In genomic region chr19:37233561-37234539, GRCm38 (mm10) we compare ENCODE assay signal across 8 mouse cellular contexts. TPM values are rescaled to one million over a fixed set of nuclear protein-coding genes. Genes with fewer than 3 reads are reported as not detected.
DNase-seq lines count a peak whose midpoint lies in the region; ATAC-seq and TF ChIP-seq lines count a peak whose summit lies in the region.

No protein-coding gene starts in this region.

- peak overlapping the region; percentile 81 for H3K4me2 ChIP-seq in heart, embryonic 14.5 days (ENCODE audit: low read length)
- peak overlapping the region; percentile 64 for H3K4me2 ChIP-seq in embryonic facial prominence, embryonic 13.5 days
- H3K4me2 ChIP-seq in kidney, postnatal 0 days (ENCODE audit: low read length) = peak overlapping the region; percentile 61
- peak overlapping the region; percentile 73 for H3K4me2 ChIP-seq in midbrain, postnatal 0 days (ENCODE audit: low read depth, low read length, poor library complexity, severe bottlenecking)

- ATAC-seq in heart, embryonic 14.5 days (ENCODE audit: insufficient number of reproducible peaks, insufficient read depth, low FRiP score, low read depth) = peak; percentile 9; the same call in 1 of the 2 replicates
- no peak; the same call in 1 of the 2 replicates for ATAC-seq in embryonic facial prominence, embryonic 13.5 days (ENCODE audit: insufficient number of reproducible peaks, insufficient read depth, low FRiP score, low TSS enrichment, low read depth)
- ATAC-seq in kidney, postnatal 0 days (replicated peaks; ENCODE audit: low FRiP score, low read depth) = no peak
- ATAC-seq in midbrain, postnatal 0 days (ENCODE audit: low FRiP score) = peak; percentile 69

- WGBS in heart, embryonic 14.5 days = 5% methylated on average over 63 of the region's 63 CpGs
- 5% methylated on average over 63 of the region's 63 CpGs for WGBS in embryonic facial prominence, embryonic 13.5 days
- 4% methylated on average over 63 of the region's 63 CpGs for WGBS in kidney, postnatal 0 days
- WGBS in midbrain, postnatal 0 days = 4% methylated on average over 63 of the region's 63 CpGs

- H3K27ac ChIP-seq in heart, embryonic 14.5 days (replicated peaks in 1 of 2; ENCODE audit: control insufficient read depth in 1 of 2, insufficient read depth in 1 of 2, low read depth in 2 of 2, low read length in 2 of 2) = no peak overlapping the region
- no peak overlapping the region for H3K27ac ChIP-seq in embryonic facial prominence, embryonic 13.5 days
- H3K27ac ChIP-seq in kidney, postnatal 0 days = no peak overlapping the region
- peak overlapping the region; percentile 32; the same call in 1 of the 2 replicates for H3K27ac ChIP-seq in midbrain, postnatal 0 days (ENCODE audit: low read depth, low read length)

- intact Hi-C loops in heart, postnatal 25 days (cut with DNase I) = no loop called here

- H3K9me3 ChIP-seq in heart, embryonic 14.5 days (ENCODE audit: control insufficient read depth, low read length) = no peaks in the 10 kb centered on the region
- H3K9me3 ChIP-seq in embryonic facial prominence, embryonic 13.5 days = no peaks in the 10 kb centered on the region
- no peaks in the 10 kb centered on the region for H3K9me3 ChIP-seq in kidney, postnatal 0 days (replicated peaks; ENCODE audit: low read length)
- H3K9me3 ChIP-seq in midbrain, postnatal 0 days (ENCODE audit: low read length) = no peaks in the 10 kb centered on the region

- peaks cover 2 to 9% of the 10 kb centered on the region in 2 experiments; a peak in 3 of 4 replicates for H3K4me1 ChIP-seq in heart, embryonic 14.5 days (ENCODE audit: control insufficient read depth in 2 of 2, insufficient read depth in 2 of 2, low read length in 2 of 2)
- peaks cover 12% of the 10 kb centered on the region for H3K4me1 ChIP-seq in embryonic facial prominence, embryonic 13.5 days
- no peaks in the 10 kb centered on the region for H3K4me1 ChIP-seq in kidney, postnatal 0 days (replicated peaks; ENCODE audit: insufficient read depth, low read length)
- no peaks in the 10 kb centered on the region for H3K4me1 ChIP-seq in midbrain, postnatal 0 days (ENCODE audit: insufficient read depth, low read length)

- 0 out of 2 replicates have a peak, but pooled peaks have one; percentile 4 for TF ChIP-seq CTCF in kidney, postnatal 0 days (IDR thresholded peaks at IDR 0.05; ENCODE audit: low read depth)
- TF ChIP-seq CTCF in midbrain, postnatal 0 days (IDR thresholded peaks at IDR 0.05) = peak; percentile 36

- H3K36me3 ChIP-seq in heart, embryonic 14.5 days (ENCODE audit: control insufficient read depth, insufficient read depth, low read length) = no peaks in the 10 kb centered on the region
- no peaks in the 10 kb centered on the region for H3K36me3 ChIP-seq in embryonic facial prominence, embryonic 13.5 days
- H3K36me3 ChIP-seq in kidney, postnatal 0 days (ENCODE audit: insufficient read depth, low read length) = no peaks in the 10 kb centered on the region
- H3K36me3 ChIP-seq in midbrain, postnatal 0 days (ENCODE audit: insufficient read depth, low read length) = no peaks in the 10 kb centered on the region

- H3K27me3 ChIP-seq in heart, embryonic 14.5 days (ENCODE audit: control insufficient read depth, insufficient read depth, low read length) = peaks cover 35% of the 10 kb centered on the region
- peaks cover 44% of the 10 kb centered on the region for H3K27me3 ChIP-seq in embryonic facial prominence, embryonic 13.5 days
- peaks cover 7% of the 10 kb centered on the region; the same call in 1 of the 2 replicates for H3K27me3 ChIP-seq in kidney, postnatal 0 days (ENCODE audit: insufficient read depth, low read length)
- no peaks in the 10 kb centered on the region for H3K27me3 ChIP-seq in midbrain, postnatal 0 days (ENCODE audit: insufficient read depth, low read length)

- no peak for DNase-seq in heart, postnatal 25 days (ENCODE audit: low spot score)
- DNase-seq in ZHBTc4 (ENCODE audit: low read depth, low spot score) = peak; percentile 74
- peak; percentile 4 for DNase-seq in kidney, postnatal 0 days (ENCODE audit: low spot score)
- peak; percentile 25 for DNase-seq in midbrain, postnatal 0 days (ENCODE audit: low spot score)
- no peak for DNase-seq in right cerebral cortex, postnatal 14 days
- no peak for DNase-seq in lung, adult 18-20 months

- peak overlapping the region; percentile 42 to 43 for H3K4me3 ChIP-seq in heart, embryonic 14.5 days (ENCODE audit: control insufficient read depth in 1 of 2, insufficient read depth in 1 of 2, low read depth in 1 of 2, low read length in 2 of 2)
- H3K4me3 ChIP-seq in embryonic facial prominence, embryonic 13.5 days = peak overlapping the region; percentile 40
- H3K4me3 ChIP-seq in kidney, postnatal 0 days (replicated peaks; ENCODE audit: low read depth, low read length) = peak overlapping the region; percentile 24
- peak overlapping the region; percentile 45 for H3K4me3 ChIP-seq in midbrain, postnatal 0 days (ENCODE audit: low read depth, low read length)

- H3K9ac ChIP-seq in heart, embryonic 14.5 days (ENCODE audit: low read length) = peak overlapping the region; percentile 59; the same call in 1 of the 2 replicates
- H3K9ac ChIP-seq in embryonic facial prominence, embryonic 13.5 days = peak overlapping the region; percentile 40; the same call in 1 of the 2 replicates
- H3K9ac ChIP-seq in kidney, postnatal 0 days (ENCODE audit: low read depth, low read length) = 0 out of 2 replicates have a peak overlapping the region, but pooled peaks have one; percentile 13
- peak overlapping the region; percentile 29 for H3K9ac ChIP-seq in midbrain, postnatal 0 days (replicated peaks; ENCODE audit: low read length, poor library complexity, severe bottlenecking)

RNA-seq across cellular contexts. Expression of gene Cpeb3, which starts 25.4 kb away (rescaled TPM):
- polyA plus RNA-seq in heart, embryonic 14.5 days (2014; fragmentation: Nextera tagmentation; extraction: Ambion mirVana) = 8.8 and 8.9 TPM in 2 replicates
- total RNA-seq in heart, postnatal 25 days (2021) = 10 to 100 TPM; 76.3 to 81.7 TPM
- polyA plus RNA-seq in embryonic facial prominence, embryonic 13.5 days (2015; fragmentation: Nextera tagmentation; extraction: Ambion mirVana) = 1.4 and 1.7 TPM in 2 replicates
- 2.1 and 2.7 TPM in 2 replicates for polyA plus RNA-seq in kidney, postnatal 0 days (2015; fragmentation: Nextera tagmentation; extraction: Ambion mirVana)
- total RNA-seq in midbrain, postnatal 0 days (2014; rRNA removed) = 34.4 and 35.4 TPM in 2 replicates
- polyA plus RNA-seq in midbrain, postnatal 0 days (2015; fragmentation: Nextera tagmentation; extraction: Ambion mirVana) = 6.8 and 11.2 TPM in 2 replicates

RNA-seq across cellular contexts. Expression of gene March5, which starts 26.5 kb away (rescaled TPM):
- 102 and 104 TPM in 2 replicates for polyA plus RNA-seq in heart, embryonic 14.5 days (2014; fragmentation: Nextera tagmentation; extraction: Ambion mirVana)
- 10 to 100 TPM; 82.1 to 85.6 TPM for total RNA-seq in heart, postnatal 25 days (2021)
- 104 and 111 TPM in 2 replicates for polyA plus RNA-seq in embryonic facial prominence, embryonic 13.5 days (2015; fragmentation: Nextera tagmentation; extraction: Ambion mirVana)
- polyA plus RNA-seq in kidney, postnatal 0 days (2015; fragmentation: Nextera tagmentation; extraction: Ambion mirVana) = 96.4 and 98.2 TPM in 2 replicates
- total RNA-seq in midbrain, postnatal 0 days (2014; rRNA removed) = 79.9 and 83.1 TPM in 2 replicates
- polyA plus RNA-seq in midbrain, postnatal 0 days (2015; fragmentation: Nextera tagmentation; extraction: Ambion mirVana) = 89.0 and 97.0 TPM in 2 replicates

Comparison
In these comparisons a context has a peak if more than half of its experiments do, and no peak if none do; other contexts are left out.
1. ATAC-seq: peak in heart, embryonic 14.5 days (single experiment) and midbrain, postnatal 0 days (single experiment); none in embryonic facial prominence, embryonic 13.5 days (single experiment) and kidney, postnatal 0 days (single experiment).
2. DNase-seq: peak in ZHBTc4 (single experiment), kidney, postnatal 0 days (single experiment) and midbrain, postnatal 0 days (single experiment); none in heart, postnatal 25 days (single experiment), right cerebral cortex, postnatal 14 days (single experiment) and lung, adult 18-20 months (0 of 2).
3. Peak in every context shown above with its lines, with median percentiles within 50 percentile points of each other: H3K4me2 ChIP-seq, H3K4me3 ChIP-seq and H3K9ac ChIP-seq.